Mouse (Mus musculus): ENCODE measurements around the gene Zfp14.

DNA sequence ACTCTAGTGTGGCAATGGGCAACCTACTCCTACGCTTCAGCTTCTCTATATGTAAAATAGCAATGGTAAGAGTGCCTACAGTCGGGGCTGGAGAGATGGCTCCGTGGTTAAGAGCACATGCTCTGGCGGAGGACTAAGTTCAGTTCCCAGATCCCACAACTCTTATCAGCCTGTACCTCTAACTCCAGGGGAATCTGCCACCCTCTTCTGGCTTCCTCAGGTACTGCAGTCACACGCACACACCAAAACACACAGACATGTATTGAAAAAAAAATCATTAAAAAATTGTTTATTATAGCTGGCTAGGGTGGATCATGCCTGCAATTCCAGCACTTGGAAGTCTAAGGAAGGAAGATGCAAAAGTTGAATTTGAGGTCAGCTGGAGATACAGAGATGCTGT is 11.3 kb upstream of the Zfp14 start:
- TF ChIP-seq CTCF (IDR thresholded peaks at IDR 0.05; ENCODE audit: low read depth): peak; percentile 63
- no peak for TF ChIP-seq EP300 (IDR thresholded peaks at IDR 0.05; ENCODE audit: low read depth)

Data from liver, postnatal 0 days (tissue).